Mouse (Mus musculus): ENCODE data around the gene Nox3.

Gene Nox3

GRCm38 (mm10) chr17:3610307-3610754, 85.7 kb downstream of the Nox3 start:
- no peak for DNase-seq (ENCODE audit: low read depth)

- no peak for DNase-seq (ENCODE audit: low read depth)
These were observed 92.9 kb downstream of the Nox3 start for GRCm38 (mm10) chr17:3602954-3603672.

- DNase-seq (ENCODE audit: low read depth) = no peak
These were observed 97.7 kb downstream of the Nox3 start for GRCm38 (mm10) chr17:3598393-3598792.

- no peak for DNase-seq (ENCODE audit: low read depth)
These were observed 98.2 kb downstream of the Nox3 start for GRCm38 (mm10) chr17:3597866-3598265.

- DNase-seq (ENCODE audit: low read depth) = no peak
These were observed 98.9 kb downstream of the Nox3 start for GRCm38 (mm10) chr17:3597130-3597529.

Data from naive thymus-derived CD4-positive, alpha-beta T cell, adult 2 months (primary cell).